Mouse (Mus musculus) liver, postnatal 0 days (tissue): ENCODE data around the gene Chd9.

Experiments
- CTCF ChIP-seq: sonication (generic); IDR thresholded peaks from 2 replicates; pipeline ENCODE4 v1.5.1; 2016; ENCODE audit warnings: antibody characterized with exemption, low read depth
- EP300 ChIP-seq: IDR thresholded peaks from 2 replicates; pipeline ENCODE4 v1.6.1; 2016; ENCODE audit warnings: antibody characterized with exemption, low read depth, mild to moderate bottlenecking

- TF ChIP-seq CTCF (no peak), EP300 (no peak)
Observed at GRCm38 (mm10) chr8:90943770-90944169, 115.6 kb downstream of the Chd9 start.
